Mouse (Mus musculus): Measurements from ENCODE around the gene Rgs14. TPM values are rescaled to one million over a fixed set of nuclear protein-coding genes. Genes with fewer than 3 reads are reported as not detected.

Gene Rgs14
- polyA plus RNA-seq, 1 experiment, result 220 TPM

DNA sequence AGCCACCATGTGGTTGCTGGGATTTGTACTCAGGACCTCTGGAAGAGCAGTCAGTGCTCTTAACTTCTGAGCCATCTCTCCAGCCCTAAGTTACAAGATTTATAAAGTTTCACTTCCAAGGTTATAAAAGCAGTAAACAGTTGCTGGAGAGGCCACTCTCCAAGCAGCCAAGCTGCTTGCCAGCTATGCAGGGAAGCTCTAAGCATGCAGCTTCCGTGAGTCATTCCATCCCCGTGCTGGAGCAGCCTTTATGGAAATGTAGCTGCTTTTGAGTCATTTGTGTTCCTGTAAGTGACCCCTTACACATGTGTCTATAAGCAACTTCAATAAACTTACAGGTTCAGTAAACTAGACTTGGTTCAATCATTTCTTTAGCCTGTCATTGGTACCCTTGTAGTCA is 61.0 kb downstream of the Rgs14 start:
- Histone ChIP-seq H3K36me3 (ENCODE audit: control insufficient read depth, insufficient read depth, low read length) (no peaks in the 10 kb centered on the region), H3K4me1 (replicated peaks; ENCODE audit: control insufficient read depth, insufficient read depth, low read length) (peaks cover 26% of the 10 kb centered on the region), H3K27me3 (ENCODE audit: control insufficient read depth, insufficient read depth, low read length) (no peaks in the 10 kb centered on the region), H3K27ac (ENCODE audit: control insufficient read depth, insufficient read depth, low read length) (peak overlapping the region; percentile 38; the same call in 1 of the 2 replicates), H3K4me3 (ENCODE audit: control insufficient read depth, insufficient read depth, low read length) (no peak overlapping the region)
- no peak for DNase-seq
- 96% methylated on average over 2 of the region's 2 CpGs for WGBS
- no peak for TF ChIP-seq CTCF (IDR thresholded peaks at IDR 0.05; ENCODE audit: borderline replicate concordance, control insufficient read depth, extremely low read depth, insufficient read depth, low read length, poor library complexity)
- TF ChIP-seq POLR2A (IDR thresholded peaks at IDR 0.05; ENCODE audit: control insufficient read depth, extremely low read depth, insufficient read depth, low read length, poor library complexity), result no peak

- TF ChIP-seq CTCF (IDR thresholded peaks at IDR 0.05; ENCODE audit: borderline replicate concordance, control insufficient read depth, extremely low read depth, insufficient read depth, low read length, poor library complexity) (no peak), POLR2A (IDR thresholded peaks at IDR 0.05; ENCODE audit: control insufficient read depth, extremely low read depth, insufficient read depth, low read length, poor library complexity) (no peak)
- no peak overlapping the region for H3K4me3 ChIP-seq (ENCODE audit: control insufficient read depth, insufficient read depth, low read length)
- peak; percentile 72 for DNase-seq
- peaks cover 26% of the 10 kb centered on the region for H3K4me1 ChIP-seq (replicated peaks; ENCODE audit: control insufficient read depth, insufficient read depth, low read length)
- H3K27me3 ChIP-seq (ENCODE audit: control insufficient read depth, insufficient read depth, low read length), result no peaks in the 10 kb centered on the region
- 6% methylated on average over 10 of the region's 10 CpGs for WGBS
- H3K36me3 ChIP-seq (ENCODE audit: control insufficient read depth, insufficient read depth, low read length), result no peaks in the 10 kb centered on the region
- peak overlapping the region; percentile 65 for H3K27ac ChIP-seq (ENCODE audit: control insufficient read depth, insufficient read depth, low read length)
Measured at GRCm38 (mm10) chr13:55431889-55432685, 62.6 kb downstream of the Rgs14 start.

Other genes starting within 250 kb of the Rgs14 start
- gene Gm17617, start 236.2 kb upstream of the Rgs14 start, polyA plus RNA-seq (2012; rRNA removed), result not detected in 2 replicates
- gene Fgfr4, start 217.1 kb upstream of the Rgs14 start, polyA plus RNA-seq (2012; rRNA removed), result 0.50 and 0.63 TPM in 2 replicates
- gene Nsd1, start 159.9 kb upstream of the Rgs14 start, polyA plus RNA-seq (2012; rRNA removed), result 32.8 and 38.6 TPM in 2 replicates
- gene Prelid1, start 49.2 kb upstream of the Rgs14 start, polyA plus RNA-seq (2012; rRNA removed), result 493 and 534 TPM in 2 replicates
- 112 and 119 TPM in 2 replicates for gene Rab24, start 47.8 kb upstream of the Rgs14 start, polyA plus RNA-seq (2012; rRNA removed)
- gene Mxd3, start 39.9 kb upstream of the Rgs14 start, polyA plus RNA-seq (2012; rRNA removed), result 122 and 153 TPM in 2 replicates
- 134 and 139 TPM in 2 replicates for gene Lman2, start 6.9 kb upstream of the Rgs14 start, polyA plus RNA-seq (2012; rRNA removed)
- 0.83 and 6.0 TPM in 2 replicates for gene Slc34a1, start 28.5 kb downstream of the Rgs14 start, polyA plus RNA-seq (2012; rRNA removed)
- not detected in 2 replicates for gene Pfn3, start 45.5 kb downstream of the Rgs14 start, polyA plus RNA-seq (2012; rRNA removed)
- 0.39 and 1.6 TPM in 2 replicates for gene F12, start 57.1 kb downstream of the Rgs14 start, polyA plus RNA-seq (2012; rRNA removed)
- 228 and 238 TPM in 2 replicates for gene Grk6, start 75.3 kb downstream of the Rgs14 start, polyA plus RNA-seq (2012; rRNA removed)
- 33.8 and 52.2 TPM in 2 replicates for gene Prr7, start 94.5 kb downstream of the Rgs14 start, polyA plus RNA-seq (2012; rRNA removed)
- 7.8 and 9.8 TPM in 2 replicates for gene Dbn1, start 118.4 kb downstream of the Rgs14 start, polyA plus RNA-seq (2012; rRNA removed)
- gene Pdlim7, start 143.9 kb downstream of the Rgs14 start, polyA plus RNA-seq (2012; rRNA removed), result 25.6 and 29.5 TPM in 2 replicates
- 18.2 and 21.9 TPM in 2 replicates for gene Dok3, start 159.6 kb downstream of the Rgs14 start, polyA plus RNA-seq (2012; rRNA removed)
- 97.8 and 100.0 TPM in 2 replicates for gene Ddx41, start 166.9 kb downstream of the Rgs14 start, polyA plus RNA-seq (2012; rRNA removed)
- gene Fam193b, start 201.4 kb downstream of the Rgs14 start, polyA plus RNA-seq (2012; rRNA removed), result 381 and 409 TPM in 2 replicates
- 73.4 and 76.8 TPM in 2 replicates for gene Tmed9, start 204.0 kb downstream of the Rgs14 start, polyA plus RNA-seq (2012; rRNA removed)
- gene B4galt7, start 230.2 kb downstream of the Rgs14 start, polyA plus RNA-seq (2012; rRNA removed), result 45.3 and 47.2 TPM in 2 replicates

All from thymus, adult 2 months (tissue).